Mouse (Mus musculus) embryonic fibroblast, embryonic 13.5 days (primary cell): ENCODE measurements around the gene Klhl5.

Source experiments
- CTCF ChIP-seq: IDR thresholded peaks from 2 replicates; pipeline ENCODE4 v1.5.1; 2011; ENCODE audit warnings: mild to moderate bottlenecking, control low read depth, low read length, moderate library complexity, borderline replicate concordance; ENCODE audit not compliant: insufficient read depth
- POLR2A ChIP-seq: IDR thresholded peaks from 2 replicates; pipeline ENCODE4 v1.6.1; 2011; ENCODE audit warnings: low read depth, mild to moderate bottlenecking, control low read depth, low read length, moderate library complexity

- TF ChIP-seq POLR2A (no peak), CTCF (no peak)
Measured at GRCm38 (mm10) chr5:65100002-65100401, 7.3 kb upstream of the Klhl5 start.
